Mouse (Mus musculus): ENCODE data around the gene Cplx2.

Cplx2 gene

GRCm38 (mm10) chr13:54402346-54402745 lies 31.2 kb downstream of the Cplx2 start:
- no peak for DNase-seq (ENCODE audit: low read depth, low spot score)

- DNase-seq (ENCODE audit: low read depth, low spot score), result no peak
These were observed 32.3 kb downstream of the Cplx2 start for GRCm38 (mm10) chr13:54403224-54404070.

GRCm38 (mm10) chr13:54404205-54404604 lies 33.1 kb downstream of the Cplx2 start:
- DNase-seq (ENCODE audit: low read depth, low spot score), result no peak

- no peak for DNase-seq (ENCODE audit: low read depth, low spot score)
These were observed 34.7 kb downstream of the Cplx2 start for GRCm38 (mm10) chr13:54405805-54406204.

- DNase-seq (ENCODE audit: low read depth, low spot score), result no peak
These were observed 40.5 kb downstream of the Cplx2 start for GRCm38 (mm10) chr13:54411656-54412055.

- DNase-seq (ENCODE audit: low read depth, low spot score), result peak; percentile 27
These were observed 41.1 kb downstream of the Cplx2 start for GRCm38 (mm10) chr13:54412236-54412635.

GRCm38 (mm10) chr13:54412721-54413120 lies 41.6 kb downstream of the Cplx2 start:
- no peak for DNase-seq (ENCODE audit: low read depth, low spot score)

- DNase-seq (ENCODE audit: low read depth, low spot score), result no peak
These were observed 43.9 kb downstream of the Cplx2 start for GRCm38 (mm10) chr13:54415059-54415458.

GRCm38 (mm10) chr13:54418781-54419327 lies 47.7 kb downstream of the Cplx2 start:
- DNase-seq (ENCODE audit: low read depth, low spot score), result no peak

- DNase-seq (ENCODE audit: low read depth, low spot score), result no peak
These were observed 49.1 kb downstream of the Cplx2 start for GRCm38 (mm10) chr13:54420226-54420625.

GRCm38 (mm10) chr13:54425269-54425668 lies 54.1 kb downstream of the Cplx2 start:
- DNase-seq (ENCODE audit: low read depth, low spot score), result peak; percentile 51

- no peak for DNase-seq (ENCODE audit: low read depth, low spot score)
These were observed 55.9 kb downstream of the Cplx2 start for GRCm38 (mm10) chr13:54426781-54427655.

- DNase-seq (ENCODE audit: low read depth, low spot score), result no peak
These were observed 57.6 kb downstream of the Cplx2 start for GRCm38 (mm10) chr13:54428771-54429170.

- no peak for DNase-seq (ENCODE audit: low read depth, low spot score)
These were observed 58.9 kb downstream of the Cplx2 start for GRCm38 (mm10) chr13:54430051-54430450.

- no peak for DNase-seq (ENCODE audit: low read depth, low spot score)
These were observed 60.0 kb downstream of the Cplx2 start for GRCm38 (mm10) chr13:54431161-54431560.
